Mouse (Mus musculus) retina, adult 2 months (tissue): Measurements from ENCODE around the gene Dnajc19.

Experiments used
- DNase-seq: peaks from one replicate; pipeline ENCODE4 v3.0.0-alpha.2; 2012; ENCODE audit warnings: low read depth, low spot score

Gene Dnajc19

GRCm38 (mm10) chr3:34030601-34031000 is 50.5 kb downstream of the Dnajc19 start:
- DNase-seq = no peak

- no peak for DNase-seq
These were observed 52.2 kb downstream of the Dnajc19 start for GRCm38 (mm10) chr3:34028935-34029334.

- no peak for DNase-seq
These were observed 59.8 kb downstream of the Dnajc19 start for GRCm38 (mm10) chr3:34021259-34021828.

GRCm38 (mm10) chr3:34020382-34021258 is 60.5 kb downstream of the Dnajc19 start:
- no peak for DNase-seq

GRCm38 (mm10) chr3:34019540-34020381 is 61.4 kb downstream of the Dnajc19 start, which contains the start of gene Fxr1:
Fxr1 (plus strand) TSS chr3:34019943.
- peak; percentile 80 for DNase-seq

- DNase-seq = no peak
These were observed 72.9 kb downstream of the Dnajc19 start for GRCm38 (mm10) chr3:34008191-34008590.

- no peak for DNase-seq
These were observed 73.5 kb downstream of the Dnajc19 start for GRCm38 (mm10) chr3:34007611-34008010.

- no peak for DNase-seq
These were observed 74.3 kb downstream of the Dnajc19 start for GRCm38 (mm10) chr3:34006824-34007223.

- no peak for DNase-seq
These were observed 74.8 kb downstream of the Dnajc19 start for GRCm38 (mm10) chr3:34006301-34006700.
